Mouse (Mus musculus): ENCODE measurements around the gene Gm5741.
"Not testable (repeated sequence)": the region's sequence is repeated elsewhere in the genome, so short reads cannot be mapped to it uniquely, and the experiment has no call there.

Gm5741 gene

GRCm38 (mm10) chr8:85067982-85068381 lies at the start of gene Gm5741:
TSS of gene Gm5741 (minus strand) at chr8:85067982.
- no peak for DNase-seq (ENCODE audit: low spot score)

- DNase-seq (ENCODE audit: low spot score) = no peak
Measured at GRCm38 (mm10) chr8:85116984-85117383, 49.2 kb upstream of the Gm5741 start.

- DNase-seq (ENCODE audit: low spot score) = no peak
Measured at GRCm38 (mm10) chr8:85115501-85115900, 47.7 kb upstream of the Gm5741 start.

GRCm38 (mm10) chr8:85113241-85113640 lies 45.5 kb upstream of the Gm5741 start:
- no peak for DNase-seq (ENCODE audit: low spot score)

GRCm38 (mm10) chr8:85100076-85100665 lies 32.4 kb upstream of the Gm5741 start:
- no peak for DNase-seq (ENCODE audit: low spot score)

GRCm38 (mm10) chr8:85096850-85097249 lies 29.1 kb upstream of the Gm5741 start:
- no peak for DNase-seq (ENCODE audit: low spot score)

GRCm38 (mm10) chr8:85096196-85096595 lies 28.4 kb upstream of the Gm5741 start:
- no peak for DNase-seq (ENCODE audit: low spot score)

- DNase-seq (ENCODE audit: low spot score) = no peak
Measured at GRCm38 (mm10) chr8:85095566-85095965, 27.8 kb upstream of the Gm5741 start.

GRCm38 (mm10) chr8:85095051-85095450 lies 27.3 kb upstream of the Gm5741 start:
- no peak for DNase-seq (ENCODE audit: low spot score)

- no peak for DNase-seq (ENCODE audit: low spot score)
Measured at GRCm38 (mm10) chr8:85091526-85092090, 23.8 kb upstream of the Gm5741 start.

- no peak for DNase-seq (ENCODE audit: low spot score)
Measured at GRCm38 (mm10) chr8:85090856-85091255, 23.1 kb upstream of the Gm5741 start.

GRCm38 (mm10) chr8:85088771-85089170 lies 21.0 kb upstream of the Gm5741 start:
- no peak for DNase-seq (ENCODE audit: low spot score)

- DNase-seq (ENCODE audit: low spot score) = no peak
Measured at GRCm38 (mm10) chr8:85086238-85086637, 18.5 kb upstream of the Gm5741 start.

GRCm38 (mm10) chr8:85084633-85085032 lies 16.9 kb upstream of the Gm5741 start:
- DNase-seq (ENCODE audit: low spot score) = no peak

GRCm38 (mm10) chr8:85083108-85083813 lies 15.5 kb upstream of the Gm5741 start, which contains the start of gene Man2b1:
TSS of gene Man2b1 (plus strand) at chr8:85083270.
- peak; percentile 69 for DNase-seq (ENCODE audit: low spot score)

- DNase-seq (ENCODE audit: low spot score) = not testable (repeated sequence)
Measured at GRCm38 (mm10) chr8:85082169-85082568, 14.4 kb upstream of the Gm5741 start.

GRCm38 (mm10) chr8:85081216-85081555 lies 13.4 kb upstream of the Gm5741 start, which contains the start of gene Wdr83:
TSS of gene Wdr83 (minus strand) at chr8:85081306.
- no peak for DNase-seq (ENCODE audit: low spot score)

GRCm38 (mm10) chr8:85080532-85081215 lies 12.9 kb upstream of the Gm5741 start, which contains the start of gene Wdr83os:
TSS of gene Wdr83os (plus strand) at chr8:85080740.
- DNase-seq (ENCODE audit: low spot score) = no peak

- DNase-seq (ENCODE audit: low spot score) = no peak
Measured at GRCm38 (mm10) chr8:85080214-85080531, 12.4 kb upstream of the Gm5741 start.

GRCm38 (mm10) chr8:85076993-85077392 lies 9.2 kb upstream of the Gm5741 start:
- peak; percentile 83 for DNase-seq (ENCODE audit: low spot score)

- no peak for DNase-seq (ENCODE audit: low spot score)
Measured at GRCm38 (mm10) chr8:85076001-85076400, 8.2 kb upstream of the Gm5741 start.

- no peak for DNase-seq (ENCODE audit: low spot score)
Measured at GRCm38 (mm10) chr8:85074617-85075016, 6.8 kb upstream of the Gm5741 start.

- DNase-seq (ENCODE audit: low spot score) = no peak
Measured at GRCm38 (mm10) chr8:85074167-85074566, 6.4 kb upstream of the Gm5741 start.
